Mouse (Mus musculus) spleen, adult 2 months (tissue): ENCODE measurements around the gene Pax3.

Source experiments
- CTCF ChIP-seq: fragments of 200-500 bp; IDR thresholded peaks from 2 replicates; pipeline ENCODE4 v1.5.1; 2011; ENCODE audit warnings: mild to moderate bottlenecking, inconsistent platforms; ENCODE audit not compliant: insufficient read depth, insufficient read length, insufficient replicate concordance; ENCODE audit errors: extremely low read depth
- POLR2A ChIP-seq: fragments of 200-500 bp; IDR thresholded peaks from 2 replicates; pipeline ENCODE4 v1.6.1; 2011; ENCODE audit warnings: low read depth, low read length, inconsistent platforms

DNA sequence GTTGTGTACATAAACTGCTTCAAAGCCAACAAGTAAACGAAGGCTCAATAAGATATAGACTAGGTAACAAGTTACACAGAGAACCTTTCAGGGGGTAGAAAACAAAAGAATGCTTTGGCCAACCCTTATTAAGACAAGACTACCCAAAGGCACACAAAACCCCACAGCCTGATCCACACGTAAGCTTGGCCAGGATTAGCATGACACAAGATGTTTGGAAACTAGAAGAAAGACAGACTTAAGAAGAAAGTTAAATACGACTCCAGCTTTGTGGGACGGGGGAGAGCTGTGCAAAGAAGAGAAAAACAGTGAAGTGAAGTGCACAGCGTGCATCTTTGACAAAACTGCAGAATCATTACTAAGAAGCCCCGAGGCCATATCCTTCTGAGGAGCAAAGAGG is 53.5 kb downstream of the Pax3 start:
- TF ChIP-seq CTCF (no peak), POLR2A (no peak)
